Mouse (Mus musculus) heart, adult 2 months (tissue): ENCODE results near the gene Phldb2.

Experiments
- CTCF ChIP-seq: fragments of 200-600 bp; IDR thresholded peaks from 2 replicates; pipeline ENCODE4 v1.8.1; 2022; ENCODE audit warnings: antibody characterized with exemption, mild to moderate bottlenecking, moderate library complexity
- EP300 ChIP-seq: fragments of 200-500 bp; IDR thresholded peaks from 2 replicates; pipeline ENCODE4 v1.6.1; 2011; ENCODE audit warnings: low read depth, low read length, control low read depth; ENCODE audit not compliant: insufficient read depth
- POLR2A ChIP-seq: fragments of 200-500 bp; IDR thresholded peaks from 2 replicates; pipeline ENCODE4 v1.6.1; 2011; ENCODE audit warnings: mild to moderate bottlenecking, low read depth, low read length, control low read depth; ENCODE audit not compliant: insufficient read depth

- no peak for TF ChIP-seq CTCF
- no peak for TF ChIP-seq POLR2A
- no peak for TF ChIP-seq EP300
These were observed 111.6 kb downstream of the Phldb2 start for GRCm38 (mm10) chr16:45841806-45842205.
